Mouse (Mus musculus): ENCODE measurements around the gene Grk1. TPM values are rescaled to one million over a fixed set of nuclear protein-coding genes. Genes with fewer than 3 reads are reported as not detected.

The Grk1 gene
- polyA plus RNA-seq (2017; shearing (Covaris generic)), result not detected

DNA sequence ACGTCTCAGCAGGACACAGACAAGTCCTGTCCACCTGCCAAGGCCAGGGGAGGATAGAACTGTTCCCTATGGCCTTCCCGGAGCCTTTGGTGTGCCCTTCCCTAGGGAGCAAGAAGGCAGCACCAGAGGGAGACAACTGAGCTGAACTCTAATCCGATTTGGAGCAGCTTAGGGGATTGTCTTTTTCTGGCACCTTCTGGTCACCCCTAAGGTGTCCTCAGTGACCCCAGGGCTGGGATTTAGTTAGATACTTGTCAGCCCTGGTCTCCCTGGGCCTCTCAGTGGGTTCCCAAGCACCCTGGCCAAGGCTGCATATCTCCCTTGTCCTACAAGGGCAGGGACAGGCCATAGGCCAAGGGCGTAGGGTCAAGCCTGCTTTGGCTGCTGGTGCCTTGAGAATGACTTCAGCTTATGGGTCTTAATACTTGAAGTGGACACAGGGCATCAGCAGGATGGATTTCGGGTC lies at the start of gene Grk1:
Gene Grk1 (plus strand): TSS at position 416 of the 466 bp plus-strand sequence.
- no peak for ATAC-seq

DNA sequence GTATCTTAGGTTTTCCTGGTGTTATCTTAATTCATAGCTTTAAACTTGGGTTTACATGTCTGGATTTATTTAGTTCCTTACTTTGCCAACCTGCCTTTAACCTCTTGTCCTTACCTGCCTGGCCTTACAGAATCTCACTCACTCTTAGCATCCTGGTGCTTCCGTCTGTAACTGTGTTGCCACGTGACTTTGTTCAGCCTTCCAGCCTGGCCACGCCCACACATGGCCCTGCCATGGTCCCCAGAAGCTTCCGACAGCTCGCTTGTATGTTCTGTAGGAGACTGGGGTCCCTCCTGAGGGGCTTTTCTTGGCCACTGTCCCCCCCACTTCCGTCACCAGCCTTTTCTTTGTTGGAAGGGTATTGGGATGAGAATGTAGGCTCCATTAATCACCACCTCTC lies 48.7 kb upstream of the Grk1 start:
- no peak for ATAC-seq

DNA sequence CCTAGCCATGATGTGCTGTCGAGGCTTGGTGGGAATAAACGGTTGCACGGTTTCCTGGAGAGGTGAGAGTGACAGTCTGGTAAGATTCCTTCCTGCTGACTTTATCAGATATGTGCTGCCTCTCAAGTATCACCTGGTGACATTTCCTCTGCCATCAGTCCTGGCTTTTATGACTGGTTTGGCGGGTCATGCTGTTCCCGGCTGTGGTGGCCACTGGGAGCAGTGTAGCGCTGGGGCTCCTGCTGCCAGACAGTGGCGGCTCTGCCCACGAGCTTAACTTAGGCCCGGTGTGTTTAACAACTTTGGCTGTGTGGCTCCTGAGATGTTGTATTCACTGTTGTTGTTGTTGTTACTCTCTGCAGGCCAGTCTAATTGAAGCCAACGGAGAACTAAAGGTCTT lies 48.2 kb upstream of the Grk1 start:
- no peak for ATAC-seq

DNA sequence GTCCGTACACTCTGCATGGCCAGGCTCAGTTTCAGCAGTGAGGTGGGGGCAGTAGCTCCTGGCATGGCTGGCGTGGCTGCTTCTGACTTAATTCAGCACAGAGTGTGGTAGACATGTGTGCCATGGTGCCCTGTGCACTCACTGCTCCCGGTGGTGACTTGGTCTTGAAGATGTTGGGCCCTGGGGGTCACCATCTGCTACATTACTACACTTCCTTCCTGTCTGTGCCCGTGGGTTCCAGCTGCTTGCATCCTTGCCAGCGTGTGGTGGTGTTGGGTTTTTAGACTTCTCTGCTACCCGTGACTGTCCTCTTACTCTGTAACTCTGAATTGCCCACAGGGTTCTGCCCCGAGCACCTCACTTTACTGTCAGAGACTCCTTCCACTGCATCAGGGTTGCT lies 44.7 kb upstream of the Grk1 start:
- no peak for ATAC-seq

DNA sequence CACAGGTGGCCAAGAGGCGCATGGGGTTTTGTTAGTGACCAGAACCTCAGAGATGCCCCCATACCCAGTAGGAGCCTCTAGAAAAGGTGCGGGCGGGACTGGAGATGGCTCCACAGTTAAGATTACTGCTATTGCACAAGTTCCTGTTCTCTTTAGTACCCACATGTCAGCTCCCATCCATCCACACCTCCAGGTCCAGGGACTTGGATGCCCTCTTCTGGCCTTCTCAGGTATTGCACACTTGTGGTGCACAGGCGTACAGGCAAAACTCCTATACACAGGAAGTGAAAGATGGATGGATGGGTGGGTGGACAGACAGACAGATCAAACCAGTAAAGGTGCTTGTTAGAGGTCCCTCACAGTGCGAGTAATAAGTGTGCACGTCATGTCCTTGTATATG lies 43.0 kb upstream of the Grk1 start:
- ATAC-seq, result no peak

DNA sequence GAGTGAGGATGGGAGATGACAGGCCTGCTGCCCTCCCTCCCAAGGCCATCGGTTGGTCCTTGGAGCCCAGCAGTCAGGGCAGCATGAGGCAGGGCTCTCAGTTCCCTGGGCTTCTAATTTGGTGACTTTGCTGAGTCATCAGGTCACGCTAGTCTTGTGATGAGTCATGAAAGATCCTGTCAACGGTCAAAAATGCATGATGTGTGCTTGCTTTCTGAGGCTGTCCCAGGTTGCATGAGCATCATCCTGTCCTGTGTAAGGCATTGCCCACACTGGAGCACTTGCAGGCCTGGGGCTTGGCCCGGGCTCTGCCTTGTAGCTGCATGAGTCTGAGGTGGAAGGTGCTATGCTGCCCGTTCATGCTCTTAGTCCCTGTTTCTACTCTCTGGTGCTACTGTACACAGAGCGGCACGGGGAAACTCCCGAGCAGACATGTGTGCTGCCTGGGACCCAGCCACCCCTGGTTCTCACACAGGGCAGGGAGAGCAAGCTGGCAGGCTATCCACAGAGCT lies 31.7 kb upstream of the Grk1 start:
- ATAC-seq, result no peak

DNA sequence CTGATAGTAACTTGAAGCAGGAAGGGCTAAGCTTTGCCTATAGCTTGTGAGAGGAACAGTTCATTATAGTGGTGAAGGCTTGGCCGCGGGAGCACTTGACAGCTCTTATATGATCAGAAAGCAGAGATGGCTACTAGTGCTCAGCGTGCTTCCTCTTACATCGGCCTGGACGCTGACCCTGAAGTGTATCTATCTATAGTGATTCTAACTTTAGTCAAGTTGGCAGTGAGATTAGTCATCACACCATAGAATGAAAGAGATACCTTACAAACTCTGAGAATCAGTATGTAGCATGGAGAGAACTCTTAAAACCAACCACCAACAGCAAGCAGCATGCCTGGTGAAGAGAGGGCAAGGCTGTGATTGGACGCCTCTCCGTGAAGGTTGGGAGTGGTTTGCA lies 23.3 kb upstream of the Grk1 start:
- ATAC-seq, result no peak

DNA sequence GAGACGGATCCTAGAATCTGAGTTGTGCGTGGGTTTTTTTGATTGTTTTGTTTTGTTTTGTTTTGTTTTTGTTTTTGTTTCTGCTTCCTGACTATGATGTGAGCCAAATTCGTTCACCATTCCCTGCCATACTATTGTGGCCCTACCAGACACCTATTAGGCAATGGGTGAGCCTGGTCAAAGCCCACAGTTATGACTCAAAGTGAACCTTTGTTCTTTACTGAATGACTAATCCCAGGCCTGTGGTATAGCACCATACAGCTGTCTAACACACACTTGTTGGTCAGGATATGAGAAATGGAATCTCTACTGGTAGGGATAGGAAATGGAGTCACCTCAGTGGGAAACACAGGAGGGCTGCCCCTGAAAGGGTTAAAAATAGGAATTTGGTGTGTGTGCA lies 22.3 kb upstream of the Grk1 start:
- ATAC-seq, result no peak

DNA sequence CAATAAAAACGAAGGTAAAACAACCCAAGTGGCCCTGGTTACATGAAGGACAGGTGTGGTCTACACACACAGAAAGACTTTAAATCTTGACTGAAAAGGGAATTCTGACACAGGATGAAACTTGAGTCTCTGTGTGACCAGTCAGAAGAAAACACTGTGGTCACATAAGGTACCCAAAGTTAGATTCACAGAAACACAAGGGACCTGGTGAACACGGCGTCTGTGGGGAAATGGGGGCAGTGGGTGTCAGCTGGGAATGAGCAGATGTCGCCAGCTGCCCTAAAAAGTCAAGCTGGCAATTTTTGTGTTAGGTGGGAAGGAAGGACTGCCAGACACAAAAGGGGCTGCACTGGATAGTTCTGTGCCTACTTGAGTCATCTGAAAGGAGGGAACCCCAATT lies 21.9 kb upstream of the Grk1 start:
- ATAC-seq, result no peak

DNA sequence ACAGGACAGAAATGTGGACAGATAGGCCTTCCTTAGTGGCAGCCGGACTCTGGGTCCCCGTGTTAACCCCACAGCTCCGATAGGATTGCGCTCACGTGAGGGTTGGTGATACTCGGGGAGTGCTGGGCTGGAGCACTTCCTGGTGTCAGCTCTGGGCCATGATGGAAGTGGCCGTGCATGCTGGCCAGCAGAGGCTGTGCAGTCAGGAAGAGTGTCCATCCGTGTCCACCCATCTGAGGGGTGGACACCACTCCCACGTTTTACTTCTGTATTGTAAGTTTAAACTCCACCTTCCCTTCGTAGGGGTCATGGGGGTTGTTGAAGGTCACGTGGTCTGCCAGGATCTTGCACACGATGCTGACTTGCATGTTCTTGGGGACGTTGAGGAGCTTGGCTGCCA lies 18.5 kb upstream of the Grk1 start:
- ATAC-seq, result no peak

DNA sequence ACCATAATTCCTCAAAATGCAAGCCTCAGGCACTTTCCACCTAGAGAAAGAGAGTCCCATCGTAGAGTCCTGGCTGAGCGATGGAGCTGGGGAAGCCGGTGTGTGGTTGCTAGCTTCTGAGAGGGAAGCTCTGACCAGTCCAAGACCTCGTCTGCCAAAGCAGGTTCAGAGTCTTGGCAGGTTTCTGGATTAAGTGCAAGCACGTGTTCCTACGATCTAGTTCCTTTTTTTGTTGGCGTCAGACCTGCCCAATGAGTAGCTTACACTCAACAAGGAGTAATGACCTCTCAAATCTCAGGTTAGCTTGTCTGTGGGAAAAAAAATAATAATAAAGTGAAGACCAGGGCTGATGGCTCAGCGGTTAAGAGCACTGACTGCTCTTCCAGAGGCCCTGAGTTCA lies 17.2 kb upstream of the Grk1 start:
- no peak for ATAC-seq

DNA sequence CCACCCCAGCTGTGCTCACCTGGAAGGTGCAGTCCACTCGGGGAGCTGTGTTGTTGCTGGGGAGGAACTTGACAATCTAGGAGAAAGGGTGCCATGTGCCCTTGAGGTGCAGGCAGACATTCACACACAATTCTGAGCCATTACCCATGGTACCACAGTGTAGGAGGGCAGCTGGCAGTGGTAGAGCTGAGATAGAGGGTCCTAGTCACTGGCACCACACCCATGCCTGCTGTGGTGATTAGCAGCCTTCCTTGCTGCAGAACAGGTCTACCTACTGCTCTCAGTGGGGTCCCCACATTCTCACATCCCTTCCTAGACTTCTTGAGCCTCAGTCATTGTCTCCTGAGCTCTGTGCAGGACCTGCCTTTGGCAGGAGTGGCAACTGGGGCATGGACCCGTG lies 16.1 kb upstream of the Grk1 start:
- no peak for ATAC-seq

DNA sequence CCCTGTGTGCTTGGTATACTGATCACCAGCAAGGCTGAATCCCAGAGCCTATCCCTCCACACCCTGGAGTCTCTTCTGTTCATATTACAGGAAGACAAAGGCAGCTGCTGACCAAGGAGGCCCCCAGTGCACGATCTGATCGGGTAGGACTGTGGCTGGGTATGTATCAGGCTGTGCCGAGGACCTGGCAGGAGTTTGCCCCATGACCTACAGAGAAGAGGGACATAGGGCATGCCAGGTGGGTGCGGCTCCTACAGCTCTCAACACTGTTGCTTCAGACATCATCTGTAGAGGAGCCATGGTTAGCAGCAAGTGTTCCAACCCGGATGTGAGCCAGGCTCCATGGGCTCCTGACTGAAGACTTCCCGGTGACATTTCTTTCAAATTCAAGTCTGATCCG lies 11.0 kb upstream of the Grk1 start:
- ATAC-seq, result no peak

DNA sequence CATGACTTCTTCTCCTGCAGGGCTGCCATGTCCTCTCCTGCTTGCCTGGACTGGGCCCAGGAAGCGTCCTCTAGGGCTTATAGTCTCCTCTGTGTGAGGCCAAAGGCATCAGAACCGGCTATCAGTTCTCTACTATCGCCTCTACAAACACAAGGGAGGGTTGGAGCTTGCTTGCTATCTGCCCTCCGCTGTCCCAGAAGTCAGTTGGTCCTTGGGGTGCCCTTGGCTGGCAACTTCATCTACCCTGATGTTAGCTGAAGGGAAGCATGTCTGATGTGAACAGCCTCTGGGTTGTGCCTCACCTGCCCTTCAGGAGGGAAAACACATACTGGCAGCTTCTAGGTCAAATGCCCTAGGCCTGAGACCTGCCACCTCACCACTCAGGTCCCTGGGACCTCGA lies 8.2 kb upstream of the Grk1 start, which contains the start of gene Atp4b:
Gene Atp4b (minus strand): TSS at position 101 of the 400 bp plus-strand sequence.
- no peak for ATAC-seq

DNA sequence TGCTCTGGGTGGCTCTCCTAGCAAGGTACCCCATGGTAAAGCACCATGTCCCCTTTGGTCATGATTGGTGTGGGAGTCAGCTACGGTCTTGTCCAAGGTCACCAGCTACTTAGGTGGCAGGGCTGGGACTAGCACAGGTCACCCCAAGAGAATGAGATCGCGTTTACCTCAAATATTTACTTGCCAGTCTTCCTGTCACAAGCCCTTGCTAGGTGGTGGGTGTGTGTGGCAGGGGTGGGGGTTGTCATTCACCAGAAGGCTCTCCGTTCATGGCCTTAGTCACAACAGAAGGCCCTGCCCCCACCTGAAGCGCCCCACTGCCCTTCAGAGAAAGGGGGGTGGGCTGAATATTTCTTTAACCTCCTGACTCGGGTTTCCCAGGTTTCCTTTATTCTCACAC lies 1.4 kb upstream of the Grk1 start:
- ATAC-seq, result no peak

DNA sequence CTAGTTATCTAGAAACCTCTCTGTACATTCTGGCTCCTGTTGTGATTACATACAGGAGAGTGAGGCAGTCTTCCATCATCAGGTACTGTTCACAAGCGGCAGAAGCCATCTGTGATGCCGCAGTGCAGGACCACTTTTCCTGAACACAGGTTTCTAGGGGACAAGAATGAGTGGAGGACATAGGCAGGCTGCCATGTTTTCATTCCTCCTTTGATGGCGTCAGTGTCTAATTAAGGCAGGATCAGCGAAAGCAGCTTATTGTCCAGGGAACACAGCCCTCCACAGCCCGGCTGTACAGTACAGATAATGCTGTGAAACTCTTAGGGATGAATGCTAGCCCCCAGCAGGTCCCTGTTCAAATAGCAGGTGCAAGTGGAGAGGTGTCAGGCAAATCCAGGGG lies 1.1 kb downstream of the Grk1 start:
- no peak for ATAC-seq

DNA sequence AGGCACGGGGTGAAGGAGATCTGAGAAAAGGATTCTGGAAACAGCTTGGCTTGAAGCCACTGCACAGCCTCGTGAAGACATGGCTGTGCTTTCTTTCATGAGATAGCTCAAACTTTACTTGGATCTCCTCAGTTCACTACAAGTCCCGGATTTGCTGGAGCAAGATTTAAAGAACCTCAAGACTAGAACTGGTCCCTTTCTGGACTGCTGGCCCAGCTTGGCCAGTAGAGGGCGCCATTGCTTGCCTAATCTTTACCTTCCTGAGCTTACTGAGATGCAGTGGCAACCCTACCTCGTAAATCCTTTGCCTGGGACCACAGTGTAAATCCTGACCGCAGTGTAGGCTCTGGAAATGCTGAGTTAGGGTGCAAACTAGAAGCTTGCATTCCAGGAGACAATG lies 6.7 kb downstream of the Grk1 start:
- ATAC-seq, result peak; percentile 43

DNA sequence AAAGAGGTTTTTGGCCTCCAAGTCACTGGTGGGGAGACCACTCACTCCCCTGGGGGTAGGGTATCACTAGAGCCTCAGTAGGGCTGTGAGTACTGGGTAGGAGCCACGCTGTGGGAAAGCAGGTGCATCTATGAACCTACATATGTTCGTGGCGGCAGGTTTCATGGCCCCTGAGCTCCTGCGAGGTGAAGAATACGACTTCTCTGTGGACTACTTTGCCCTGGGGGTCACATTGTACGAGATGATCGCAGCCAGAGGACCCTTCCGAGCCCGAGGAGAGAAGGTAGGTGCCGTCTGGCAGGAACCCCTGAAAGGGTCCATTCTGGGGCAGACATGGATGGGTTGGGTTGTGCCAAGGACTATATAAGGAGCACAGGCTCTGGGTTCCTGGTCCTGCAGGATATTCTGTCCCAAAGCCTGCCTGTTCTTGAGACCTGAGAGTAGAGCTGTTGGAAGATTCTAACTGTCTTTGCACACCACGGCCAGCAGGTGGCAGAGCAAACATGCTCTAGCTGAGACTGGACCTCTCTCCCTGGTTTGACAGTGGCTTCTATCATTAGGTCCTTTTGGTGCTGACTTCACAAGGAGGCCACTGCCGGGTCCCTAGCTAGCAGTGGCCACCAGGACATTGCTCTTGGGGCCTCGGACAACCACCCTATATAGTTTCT lies 8.1 kb downstream of the Grk1 start:
- ATAC-seq, result peak; percentile 47

DNA sequence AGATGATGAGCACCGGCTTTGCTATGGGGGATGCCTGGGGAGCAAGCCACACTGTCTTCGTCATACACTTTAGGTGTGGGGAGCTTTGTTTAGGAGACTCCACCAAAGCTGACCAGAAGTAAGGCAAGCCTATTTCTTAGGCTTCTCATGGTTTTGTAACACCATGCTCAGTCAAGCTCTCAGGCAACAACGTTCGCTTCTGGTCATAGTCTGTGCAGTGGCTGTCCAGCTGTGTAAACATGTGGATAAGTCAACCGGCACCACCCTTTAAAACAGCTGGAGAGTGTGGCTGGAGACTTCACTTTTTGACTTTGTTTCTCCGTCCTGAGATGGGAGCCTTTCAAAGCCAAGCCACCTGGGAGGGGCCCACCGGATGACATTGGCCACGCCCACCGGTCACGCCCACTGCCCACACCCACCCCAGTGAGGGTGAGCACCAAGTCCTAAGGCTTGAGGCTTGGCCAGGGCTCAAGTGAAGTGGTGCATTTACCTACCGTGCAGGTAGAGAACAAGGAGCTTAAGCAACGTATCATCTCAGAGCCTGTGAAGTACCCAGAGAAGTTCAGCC lies 9.0 kb downstream of the Grk1 start:
- ATAC-seq, result no peak

DNA sequence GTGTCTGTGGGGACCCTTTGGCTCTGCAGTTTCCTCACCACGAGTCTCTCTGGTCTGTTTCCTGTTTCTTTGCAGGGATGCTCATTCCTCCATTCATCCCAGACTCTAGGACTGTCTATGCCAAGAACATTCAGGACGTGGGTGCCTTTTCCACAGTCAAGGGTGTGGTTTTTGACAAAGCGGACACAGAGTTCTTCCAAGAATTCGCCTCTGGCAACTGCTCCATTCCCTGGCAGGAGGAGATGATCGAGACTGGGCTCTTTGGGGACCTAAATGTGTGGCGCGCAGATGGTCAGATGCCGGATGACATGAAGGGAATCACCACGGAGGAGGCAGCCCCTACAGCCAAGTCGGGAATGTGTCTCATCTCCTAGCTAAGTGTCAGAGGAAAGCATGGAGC lies 11.0 kb downstream of the Grk1 start:
- ATAC-seq, result no peak

DNA sequence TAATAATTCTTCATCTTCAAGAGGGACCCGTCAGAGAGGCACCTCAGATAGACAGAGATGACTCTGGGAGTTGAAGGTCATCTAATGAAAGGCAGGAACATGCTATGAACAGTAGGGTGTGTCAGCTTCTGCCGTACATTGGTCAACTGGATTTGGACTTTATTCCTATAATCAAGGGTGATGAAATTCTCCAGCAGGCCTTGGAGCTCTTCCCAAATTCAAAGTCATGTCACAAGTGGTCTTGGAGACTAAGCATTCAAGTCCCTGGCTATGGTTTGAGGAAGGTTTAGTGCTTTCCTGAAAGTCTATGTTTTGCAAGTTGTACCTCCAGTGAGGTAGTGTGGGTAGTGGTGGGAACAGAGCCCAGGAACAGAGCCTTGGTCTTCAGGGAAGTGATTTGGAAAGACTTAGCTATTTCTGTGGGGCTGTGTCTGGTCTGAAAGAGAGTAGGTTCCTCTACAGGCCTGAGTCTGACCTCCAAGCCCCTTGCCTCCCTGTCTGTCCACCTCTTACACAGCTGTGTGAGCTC lies 14.3 kb downstream of the Grk1 start:
- no peak for ATAC-seq

DNA sequence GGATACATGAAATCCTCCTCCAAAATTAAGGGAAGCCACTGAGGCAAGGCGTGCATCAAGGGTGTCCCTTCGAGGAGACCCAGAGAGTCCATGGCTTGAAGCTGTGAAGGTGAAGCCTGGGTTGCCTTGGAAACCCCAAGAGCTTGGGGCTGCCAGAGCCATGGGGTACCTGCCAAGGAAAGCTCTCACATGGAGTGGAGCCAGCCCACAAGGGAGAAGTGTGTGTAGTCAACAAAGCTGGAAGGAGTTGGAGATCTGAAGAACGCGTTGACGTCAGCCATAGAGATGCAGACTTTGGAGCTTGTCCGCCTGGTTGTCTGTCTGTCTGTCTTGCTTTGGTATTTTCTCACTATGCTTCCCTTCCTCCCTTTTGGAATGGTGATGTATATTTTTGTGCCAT lies 16.1 kb downstream of the Grk1 start:
- no peak for ATAC-seq

DNA sequence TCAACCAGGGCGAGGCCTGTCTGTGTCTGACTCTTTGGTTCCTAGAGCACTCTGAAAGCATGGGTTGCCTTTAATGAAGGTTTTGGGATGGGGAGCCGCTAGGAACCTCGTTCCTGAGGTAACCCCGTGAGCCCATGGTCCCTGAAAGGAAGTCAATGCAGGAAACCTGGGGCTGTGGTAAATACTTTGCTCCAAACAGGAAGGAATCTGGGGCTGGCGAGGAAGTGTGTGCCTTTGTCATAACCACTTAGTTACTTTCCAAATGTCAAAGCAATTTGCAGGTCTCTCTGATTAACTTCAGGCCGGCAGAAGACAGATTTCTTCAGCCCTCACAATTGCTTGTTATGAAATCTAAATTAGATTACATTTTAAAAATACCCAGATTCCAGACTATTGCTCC lies 22.5 kb downstream of the Grk1 start:
- no peak for ATAC-seq

DNA sequence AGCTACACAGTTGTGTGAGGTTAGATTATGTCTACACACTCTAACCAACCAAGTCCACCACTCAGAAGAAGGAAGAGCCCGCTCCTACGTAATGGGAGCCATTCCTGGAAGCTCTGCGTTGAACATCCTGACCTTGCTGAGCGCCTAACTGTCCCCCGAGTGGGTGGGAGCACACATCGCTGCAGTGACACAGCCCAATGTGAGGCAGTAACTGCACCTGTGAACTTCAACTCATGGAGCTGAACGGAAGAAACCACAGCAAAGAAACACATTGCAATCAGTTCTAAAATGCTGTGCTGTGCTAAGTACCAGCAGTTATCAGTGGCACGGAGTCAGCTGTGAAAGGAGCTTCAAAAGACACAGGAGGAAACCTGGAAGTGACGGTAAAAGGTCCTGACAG lies 23.3 kb downstream of the Grk1 start:
- ATAC-seq, result no peak

Data from CD4-positive, CD25-positive, alpha-beta regulatory T cell, adult 4 months (primary cell).